Comparison of ENCODE assay signal across 9 mouse cellular contexts in genomic region chr9:42108369-42108951, GRCm38 (mm10). TPM values are rescaled to one million over a fixed set of nuclear protein-coding genes. Genes with fewer than 3 reads are reported as not detected.
DNase-seq lines count a peak whose midpoint lies in the region; ATAC-seq and TF ChIP-seq lines count a peak whose summit lies in the region.
"Had no signal": no experiment of that assay in that cellular context is flagged by ENCODE, and none has a peak within 500 bp of the region (broad histone marks: within the 10 kb centered on the region; RNA-seq: fewer than 3 reads in every experiment).

No protein-coding gene starts in this region.

- H3K27me3 ChIP-seq in embryonic facial prominence, embryonic 15.5 days = no peaks in the 10 kb centered on the region
- no peaks in the 10 kb centered on the region for H3K27me3 ChIP-seq in limb, embryonic 15.5 days
- no peaks in the 10 kb centered on the region for H3K27me3 ChIP-seq in forebrain, embryonic 16.5 days (replicated peaks; ENCODE audit: control insufficient read depth, insufficient read depth, low read length)
- H3K27me3 ChIP-seq: limb, embryonic 13.5 days had no signal

- peak overlapping the region; percentile 54 for H3K27ac ChIP-seq in ES-E14 (ENCODE audit: insufficient read depth, low read depth, low read length, poor library complexity, severe bottlenecking)
- peak overlapping the region; percentile 24 for H3K27ac ChIP-seq in embryonic facial prominence, embryonic 15.5 days (replicated peaks)
- no peak overlapping the region; the same call in 1 of the 2 replicates for H3K27ac ChIP-seq in limb, embryonic 15.5 days
- H3K27ac ChIP-seq in forebrain, embryonic 16.5 days (ENCODE audit: low read length) = no peak overlapping the region
- H3K27ac ChIP-seq: limb, embryonic 13.5 days had no signal

- in situ Hi-C loops in ES-E14 (cut with MboI; ENCODE audit: low sequenced_read_pairs in 2 of 2, unreplicated experiment in 2 of 2) = no loop called here

- no peak overlapping the region for H3K4me3 ChIP-seq in ES-E14 (ENCODE audit: insufficient read depth in 1 of 2, low read depth in 1 of 2, low read length in 2 of 2, poor library complexity in 1 of 2, severe bottlenecking in 1 of 2)
- no peak overlapping the region for H3K4me3 ChIP-seq in embryonic facial prominence, embryonic 15.5 days (replicated peaks)
- no peak overlapping the region for H3K4me3 ChIP-seq in limb, embryonic 15.5 days
- H3K4me3 ChIP-seq in forebrain, embryonic 16.5 days (replicated peaks; ENCODE audit: low read length) = no peak overlapping the region
- H3K4me3 ChIP-seq: limb, embryonic 13.5 days had no signal

- H3K4me1 ChIP-seq in ES-E14 (ENCODE audit: control insufficient read depth in 2 of 2, insufficient read depth in 2 of 2, low read length in 2 of 2, poor library complexity in 1 of 2) = peaks cover 12 to 30% of the 10 kb centered on the region in 2 experiments; a peak in 3 of 4 replicates
- peaks cover 21% of the 10 kb centered on the region for H3K4me1 ChIP-seq in embryonic facial prominence, embryonic 15.5 days
- H3K4me1 ChIP-seq in limb, embryonic 15.5 days = peaks cover 6% of the 10 kb centered on the region
- 0 out of 2 replicates have a peak, but pooled peaks cover 5% of the 10 kb centered on the region for H3K4me1 ChIP-seq in forebrain, embryonic 16.5 days (replicated peaks; ENCODE audit: control insufficient read depth, insufficient read depth, low read length)

- WGBS in embryonic facial prominence, embryonic 15.5 days = 41% methylated on average over 6 of the region's 6 CpGs
- WGBS in limb, embryonic 15.5 days = 37% methylated on average over 6 of the region's 6 CpGs
- 56% methylated on average over 6 of the region's 6 CpGs for WGBS in forebrain, embryonic 16.5 days

- DNase-seq in layer of hippocampus, adult 18-20 months (ENCODE audit: low spot score in 2 of 2) = peak; percentile 33 to 57
- DNase-seq in layer of hippocampus, postnatal 25 days (ENCODE audit: extremely low spot score in 1 of 2, low spot score in 1 of 2) = no peak
- DNase-seq in ES-E14 (ENCODE audit: low read depth, low spot score) = no peak
- DNase-seq in thymus, adult 18-20 months = peak; percentile 60 to 76
- no peak for DNase-seq in heart, postnatal 14 days

- H3K4me2 ChIP-seq in embryonic facial prominence, embryonic 15.5 days (replicated peaks) = no peak overlapping the region
- no peak overlapping the region for H3K4me2 ChIP-seq in limb, embryonic 15.5 days
- no peak overlapping the region for H3K4me2 ChIP-seq in forebrain, embryonic 16.5 days (ENCODE audit: low read length)
- H3K4me2 ChIP-seq: limb, embryonic 13.5 days had no signal

- no peaks in the 10 kb centered on the region for H3K36me3 ChIP-seq in ES-E14 (ENCODE audit: control insufficient read depth, insufficient read depth, low read length, poor library complexity, severe bottlenecking)
- no peaks in the 10 kb centered on the region for H3K36me3 ChIP-seq in embryonic facial prominence, embryonic 15.5 days
- no peaks in the 10 kb centered on the region for H3K36me3 ChIP-seq in limb, embryonic 15.5 days
- H3K36me3 ChIP-seq in forebrain, embryonic 16.5 days (ENCODE audit: control insufficient read depth, insufficient read depth) = no peaks in the 10 kb centered on the region
- H3K36me3 ChIP-seq: limb, embryonic 13.5 days had no signal

- peak; percentile 58 for ATAC-seq in embryonic facial prominence, embryonic 15.5 days (ENCODE audit: insufficient number of reproducible peaks, low FRiP score, low TSS enrichment, low read depth)
- 0 out of 2 replicates have a peak, but pooled peaks have one; percentile 40 for ATAC-seq in limb, embryonic 15.5 days (ENCODE audit: insufficient number of reproducible peaks, low FRiP score, low TSS enrichment, low read depth)
- no peak for ATAC-seq in forebrain, embryonic 16.5 days

- no peak overlapping the region for H3K9ac ChIP-seq in ES-E14 (ENCODE audit: insufficient read depth, low read depth, low read length, poor library complexity, severe bottlenecking)
- H3K9ac ChIP-seq in embryonic facial prominence, embryonic 15.5 days = no peak overlapping the region
- H3K9ac ChIP-seq in limb, embryonic 15.5 days = no peak overlapping the region
- no peak overlapping the region for H3K9ac ChIP-seq in forebrain, embryonic 16.5 days (replicated peaks; ENCODE audit: low read depth, low read length)
- H3K9ac ChIP-seq: limb, embryonic 13.5 days had no signal

- intact Hi-C loops in heart, postnatal 14 days (cut with DNase I) = no loop called here

- no peaks in the 10 kb centered on the region for H3K9me3 ChIP-seq in ES-E14 (ENCODE audit: control insufficient read depth, insufficient read depth, low read depth, low read length)
- H3K9me3 ChIP-seq in embryonic facial prominence, embryonic 15.5 days (replicated peaks) = no peaks in the 10 kb centered on the region
- no peaks in the 10 kb centered on the region for H3K9me3 ChIP-seq in limb, embryonic 15.5 days
- H3K9me3 ChIP-seq in forebrain, embryonic 16.5 days (ENCODE audit: control insufficient read depth, low read length) = no peaks in the 10 kb centered on the region
- H3K9me3 ChIP-seq: limb, embryonic 13.5 days had no signal

TF ChIP-seq in ES-E14, 5 proteins besides CTCF, POLR2A, EP300 and RAD21:
- TF ChIP-seq CHD2 (IDR thresholded peaks at IDR 0.05; ENCODE audit: low read depth, low read length) (no peak), HCFC1 (IDR thresholded peaks at IDR 0.05; ENCODE audit: borderline replicate concordance, insufficient read depth, low read length) (no peak), MAFK (IDR thresholded peaks at IDR 0.05; ENCODE audit: insufficient read depth, low read depth, low read length) (no peak), ZC3H11A (IDR thresholded peaks at IDR 0.05; ENCODE audit: borderline replicate concordance, low read depth, low read length) (no peak)

RNA-seq across cellular contexts. Expression of gene Sorl1, which starts 15.6 kb away (rescaled TPM):
- total RNA-seq in layer of hippocampus, adult 18-20 months (2021) = 100 to 1,000 TPM; 189 to 193 TPM
- total RNA-seq in layer of hippocampus, postnatal 25 days (2021) = 100 to 1,000 TPM; 187 to 196 TPM
- total RNA-seq in ES-E14 (2012; rRNA removed) = 24.1 and 54.4 TPM in 2 replicates
- 8.3 and 8.5 TPM in 2 replicates for polyA plus RNA-seq in embryonic facial prominence, embryonic 15.5 days (2015; fragmentation: Nextera tagmentation; extraction: Ambion mirVana)
- 3.6 and 5.0 TPM in 2 replicates for polyA plus RNA-seq in limb, embryonic 15.5 days (2015; fragmentation: Nextera tagmentation; extraction: Ambion mirVana)
- 14.6 and 14.7 TPM in 2 replicates for polyA plus RNA-seq in forebrain, embryonic 16.5 days (2015; fragmentation: Nextera tagmentation; extraction: Ambion mirVana)
- 10 to 100 TPM; 10.2 to 11.3 TPM for total RNA-seq in heart, postnatal 14 days (2021)

Comparison
In these comparisons a context has a peak if more than half of its experiments do, and no peak if none do; other contexts are left out.
1. DNase-seq: peak in layer of hippocampus, adult 18-20 months (2 of 2) and thymus, adult 18-20 months (2 of 2); none in layer of hippocampus, postnatal 25 days (0 of 2), ES-E14 (single experiment) and heart, postnatal 14 days (0 of 2).
2. H3K27ac ChIP-seq: peak in ES-E14 (single experiment) and embryonic facial prominence, embryonic 15.5 days (single experiment); none in limb, embryonic 15.5 days (single experiment) and forebrain, embryonic 16.5 days (single experiment).